Mouse (Mus musculus) lung, embryonic 14.5 days (tissue): ENCODE results near the gene Clec16a. TPM values are rescaled to one million over a fixed set of nuclear protein-coding genes. Genes with fewer than 3 reads are reported as not detected.
A peak's percentile ranks its signal among the peaks of the same experiment; 100 is the strongest.

Experiments
- ATAC-seq: fragments of 200-750 bp; cut with Nextera tagmentation; 2 replicates; pipeline ENCODE4 v1.8.0; 2017; ENCODE audit warnings: mild to moderate bottlenecking, moderate TSS enrichment, moderate library complexity; ENCODE audit not compliant: insufficient read depth
- DNase-seq: peaks from one replicate; pipeline ENCODE4 v3.0.0-alpha.2; 2015
- H3K27ac ChIP-seq: fragments of 300-500 bp; sonication (generic); 2 replicates; pipeline ENCODE4 v1.5.1; 2014; ENCODE audit warnings: low read depth, mild to moderate bottlenecking, moderate library complexity
- H3K27me3 ChIP-seq: fragments of 300-500 bp; sonication (generic); 2 replicates; pipeline ENCODE4 v1.6.1; 2014; ENCODE audit warnings: low read length, control low read depth; ENCODE audit not compliant: insufficient read depth
- H3K36me3 ChIP-seq: fragments of 300-500 bp; sonication (generic); 2 replicates; pipeline ENCODE4 v1.6.1; 2014; ENCODE audit warnings: control low read depth; ENCODE audit not compliant: insufficient read depth
- H3K4me1 ChIP-seq: fragments of 300-500 bp; sonication (generic); 2 replicates; pipeline ENCODE4 v1.6.1; 2014; ENCODE audit warnings: antibody characterized with exemption, control low read depth; ENCODE audit not compliant: insufficient read depth
- H3K4me2 ChIP-seq: fragments of 300-500 bp; sonication (generic); 2 replicates; pipeline ENCODE4 v1.6.1; 2014; ENCODE audit warnings: mild to moderate bottlenecking
- H3K4me3 ChIP-seq: fragments of 300-500 bp; sonication (generic); 2 replicates; pipeline ENCODE4 v1.5.1; 2014; ENCODE audit warnings: low read depth, low read length
- H3K9ac ChIP-seq: fragments of 300-500 bp; sonication (generic); 2 replicates; pipeline ENCODE4 v1.6.1; 2014
- H3K9me3 ChIP-seq: fragments of 300-500 bp; sonication (generic); 2 replicates; pipeline ENCODE4 v1.6.1; 2016; ENCODE audit warnings: low read depth, low read length, control low read depth
- CTCF ChIP-seq: IDR thresholded peaks from 2 replicates; pipeline ENCODE4 v1.5.1; 2016; ENCODE audit warnings: antibody characterized with exemption, low read depth
- WGBS: fragments of 180-500 bp; shearing (Covaris S2); extraction: QIAGEN DNeasy Blood & Tissue Kit; methylation state at CpG from one replicate; pipeline ENCODE4 v1.1.7; 2014; 5-methylcytosine and 5-hydroxymethylcytosine counted together
- polyA plus RNA-seq: library from polyadenylated mRNA; unstranded; fragments of >200 nt; fragmentation: Nextera tagmentation; extraction: Ambion mirVana; gene quantifications from 2 replicates; pipeline ENCODE4 v1.2.1, GENCODE M21; 2014

Clec16a gene
- polyA plus RNA-seq, 1 experiment from 2014 or later, result 27.4 TPM

DNA sequence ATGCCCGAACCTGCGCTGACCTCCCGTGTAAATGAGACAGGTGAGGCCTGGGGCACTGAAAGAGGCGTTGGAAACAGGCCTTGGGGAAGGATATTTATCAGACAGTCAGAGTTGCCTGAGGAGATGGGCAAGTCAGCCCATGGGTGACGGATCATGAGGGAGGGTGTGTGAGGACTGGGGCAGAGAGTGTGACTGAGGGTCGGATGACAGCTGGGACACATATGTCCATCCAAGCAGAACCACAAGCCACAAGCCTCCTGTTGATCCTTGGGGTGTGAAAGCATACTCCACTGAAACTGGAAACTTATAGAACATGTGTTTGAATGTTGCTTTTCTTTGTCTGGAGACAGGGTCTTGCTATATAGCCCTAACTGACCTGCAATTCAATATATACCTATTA lies 36.4 kb upstream of the Clec16a start:
- no peak overlapping the region for H3K4me3 ChIP-seq
- no peaks in the 10 kb centered on the region for H3K36me3 ChIP-seq
- 52% methylated on average over 6 of the region's 6 CpGs for WGBS
- no peaks in the 10 kb centered on the region for H3K4me1 ChIP-seq
- ATAC-seq (no peak), DNase-seq (no peak)
- H3K4me2 ChIP-seq, result no peak overlapping the region
- H3K9me3 ChIP-seq, result no peaks in the 10 kb centered on the region
- H3K27ac ChIP-seq, result no peak overlapping the region
- no peak for TF ChIP-seq CTCF
- no peak overlapping the region for H3K9ac ChIP-seq
- H3K27me3 ChIP-seq, result no peaks in the 10 kb centered on the region

DNA sequence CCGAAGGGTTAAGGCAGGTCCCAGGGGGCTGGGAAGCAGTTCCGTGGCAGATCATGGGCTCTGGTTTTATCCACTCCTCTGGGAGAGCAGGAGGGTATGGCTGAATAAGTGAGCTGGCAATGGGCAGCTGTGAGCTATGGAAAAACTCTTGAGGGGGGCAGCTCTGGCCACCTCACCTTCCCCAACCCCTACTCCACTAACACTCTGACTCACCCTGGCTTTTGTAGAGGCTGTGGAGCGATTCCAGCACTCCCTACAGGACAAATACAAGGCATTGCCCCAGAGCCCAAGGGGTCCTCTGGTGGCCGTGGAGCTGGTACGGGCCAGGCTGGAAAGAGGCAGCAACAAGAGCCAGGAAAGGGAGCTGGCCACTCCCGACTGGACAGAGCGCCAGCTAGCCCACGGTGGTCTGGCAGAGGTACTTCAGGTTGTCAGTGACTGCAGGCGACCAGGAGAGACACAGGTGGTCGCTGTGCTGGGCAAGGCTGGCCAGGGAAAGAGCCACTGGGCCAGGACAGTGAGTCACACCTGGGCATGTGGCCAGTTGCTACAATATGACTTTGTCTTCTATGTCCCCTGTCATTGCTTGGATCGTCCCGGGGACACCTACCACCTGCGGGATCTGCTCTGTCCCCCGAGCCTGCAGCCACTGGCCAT lies 34.5 kb upstream of the Clec16a start:
- Histone ChIP-seq H3K27me3 (no peaks in the 10 kb centered on the region), H3K4me1 (no peaks in the 10 kb centered on the region), H3K36me3 (no peaks in the 10 kb centered on the region), H3K4me3 (no peak overlapping the region), H3K9ac (no peak overlapping the region), H3K4me2 (no peak overlapping the region), H3K27ac (no peak overlapping the region), H3K9me3 (no peaks in the 10 kb centered on the region)
- 54% methylated on average over 14 of the region's 14 CpGs for WGBS
- no peak for TF ChIP-seq CTCF
- ATAC-seq (no peak), DNase-seq (no peak)

DNA sequence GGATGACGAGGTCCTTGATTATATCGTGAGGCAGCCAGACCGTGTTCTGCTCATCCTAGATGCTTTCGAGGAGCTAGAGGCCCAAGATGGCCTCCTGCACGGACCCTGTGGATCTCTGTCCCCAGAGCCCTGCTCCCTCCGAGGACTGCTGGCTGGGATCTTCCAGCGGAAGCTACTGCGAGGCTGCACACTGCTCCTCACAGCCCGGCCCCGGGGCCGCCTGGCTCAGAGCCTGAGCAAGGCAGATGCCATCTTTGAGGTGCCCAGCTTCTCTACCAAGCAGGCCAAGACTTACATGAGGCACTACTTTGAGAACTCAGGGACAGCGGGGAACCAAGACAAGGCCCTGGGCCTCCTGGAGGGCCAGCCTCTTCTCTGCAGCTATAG lies 34.0 kb upstream of the Clec16a start:
- ATAC-seq (no peak), DNase-seq (no peak)
- WGBS, result 79% methylated on average over 12 of the region's 12 CpGs
- no peak overlapping the region for H3K4me3 ChIP-seq
- no peak for TF ChIP-seq CTCF
- no peaks in the 10 kb centered on the region for H3K36me3 ChIP-seq
- no peaks in the 10 kb centered on the region for H3K9me3 ChIP-seq
- no peaks in the 10 kb centered on the region for H3K4me1 ChIP-seq
- H3K4me2 ChIP-seq, result no peak overlapping the region
- no peak overlapping the region for H3K9ac ChIP-seq
- H3K27ac ChIP-seq, result no peak overlapping the region
- no peaks in the 10 kb centered on the region for H3K27me3 ChIP-seq

DNA sequence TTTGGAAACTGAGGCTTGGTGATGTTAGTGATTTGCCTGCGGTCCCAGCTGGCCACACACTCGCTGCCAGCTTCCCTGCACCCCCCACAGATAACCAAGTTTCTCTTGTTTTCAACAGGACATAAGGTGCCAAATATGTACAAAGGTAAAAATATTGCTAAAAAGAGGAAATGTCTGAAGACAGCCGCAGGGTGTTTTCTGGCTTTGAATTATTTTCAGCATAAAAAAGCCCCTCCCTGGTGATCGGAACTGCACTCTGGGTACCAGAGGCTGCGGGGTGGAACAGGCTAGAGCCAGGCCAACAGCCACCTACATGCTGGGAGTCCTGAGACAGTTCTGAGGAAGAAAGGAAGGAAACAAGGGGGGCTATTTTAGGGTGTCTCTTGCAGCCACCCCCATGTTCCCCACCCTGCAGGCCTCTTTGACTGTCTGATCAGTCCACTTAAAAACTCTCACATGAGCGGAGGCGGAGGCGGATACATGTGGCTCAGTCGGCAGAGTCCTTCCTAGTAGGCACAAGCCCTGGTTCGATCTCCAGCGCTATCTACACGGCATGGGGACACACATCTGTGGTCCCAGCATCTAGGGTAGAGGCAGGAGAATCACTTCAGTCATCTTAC lies 29.1 kb upstream of the Clec16a start:
- WGBS, result 79% methylated on average over 12 of the region's 12 CpGs
- H3K9ac ChIP-seq, result no peak overlapping the region
- no peaks in the 10 kb centered on the region for H3K4me1 ChIP-seq
- ATAC-seq (no peak), DNase-seq (no peak)
- TF ChIP-seq CTCF, result no peak
- H3K4me2 ChIP-seq, result no peak overlapping the region
- no peak overlapping the region for H3K27ac ChIP-seq
- no peaks in the 10 kb centered on the region for H3K27me3 ChIP-seq
- H3K36me3 ChIP-seq, result no peaks in the 10 kb centered on the region
- H3K9me3 ChIP-seq, result no peaks in the 10 kb centered on the region
- H3K4me3 ChIP-seq, result no peak overlapping the region

DNA sequence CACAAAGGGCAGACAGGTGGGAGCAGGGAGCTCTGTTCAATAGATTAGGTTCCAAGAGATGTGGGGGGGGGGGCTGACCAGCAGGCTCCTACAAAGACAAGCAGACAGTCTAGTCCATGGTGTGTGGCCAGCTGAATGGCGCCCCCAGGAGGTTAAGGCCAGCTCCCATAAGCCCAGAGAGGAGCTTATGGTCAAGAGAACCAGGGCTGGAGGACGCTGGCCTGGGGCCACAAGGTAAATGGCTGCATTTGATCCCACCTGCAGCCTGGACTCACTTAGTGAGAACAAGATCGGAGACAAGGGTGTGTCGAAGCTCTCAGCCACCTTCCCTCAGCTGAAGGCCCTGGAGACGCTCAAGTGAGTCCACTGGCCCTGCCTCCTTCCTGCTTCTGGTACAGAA lies 27.1 kb upstream of the Clec16a start:
- no peak for ATAC-seq
- DNase-seq, result no peak
- 0 out of 2 replicates have a peak, but pooled peaks have one; percentile 5 for TF ChIP-seq CTCF

DNA sequence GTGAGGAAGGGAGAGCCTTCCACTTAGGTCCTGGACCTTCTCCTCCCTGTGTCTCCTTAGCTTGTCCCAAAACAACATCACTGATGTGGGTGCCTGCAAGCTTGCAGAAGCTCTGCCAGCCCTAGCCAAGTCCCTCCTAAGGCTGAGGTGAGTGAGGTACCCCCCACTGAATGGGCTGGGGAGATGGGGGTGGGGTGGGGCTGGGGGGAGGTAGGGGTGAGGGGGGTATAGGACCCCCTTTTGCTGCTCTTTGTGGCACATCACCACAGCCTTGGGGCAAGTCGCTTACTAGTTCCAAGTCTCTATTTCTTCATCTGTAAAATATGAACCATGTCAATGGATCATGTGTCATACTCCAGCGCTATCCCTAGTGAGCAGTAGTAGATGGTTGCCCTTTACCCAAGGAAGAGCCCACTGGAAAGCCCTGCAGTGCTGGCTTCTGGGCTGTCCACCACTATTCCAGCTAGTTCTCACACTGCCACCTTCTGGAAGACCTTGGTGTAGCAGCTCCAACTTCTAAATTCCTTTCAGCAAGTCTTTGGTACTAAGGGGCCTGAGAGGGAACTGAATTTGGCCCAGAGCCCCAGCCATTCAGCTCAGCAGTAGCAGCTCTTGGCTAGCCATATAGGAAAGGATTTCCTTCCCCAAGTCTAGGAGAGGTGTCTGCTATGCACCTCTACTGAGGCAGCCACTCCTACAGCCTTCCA lies 24.1 kb upstream of the Clec16a start:
- H3K4me1 ChIP-seq, result no peaks in the 10 kb centered on the region
- 42% methylated on average over 2 of the region's 2 CpGs for WGBS
- no peaks in the 10 kb centered on the region for H3K27me3 ChIP-seq
- ATAC-seq, result peak; percentile 86
- H3K4me3 ChIP-seq, result no peak overlapping the region
- H3K9me3 ChIP-seq, result no peaks in the 10 kb centered on the region
- TF ChIP-seq CTCF, result peak; percentile 85
- H3K9ac ChIP-seq, result no peak overlapping the region
- peak; percentile 97 for DNase-seq
- no peak overlapping the region for H3K27ac ChIP-seq
- no peaks in the 10 kb centered on the region for H3K36me3 ChIP-seq
- no peak overlapping the region for H3K4me2 ChIP-seq

More for the DNA sequence above, 27.1 kb upstream of the Clec16a start:
- Histone ChIP-seq H3K27ac (no peak overlapping the region), H3K4me3 (no peak overlapping the region), H3K27me3 (no peaks in the 10 kb centered on the region), H3K4me2 (no peak overlapping the region), H3K36me3 (no peaks in the 10 kb centered on the region), H3K9me3 (no peaks in the 10 kb centered on the region), H3K9ac (no peak overlapping the region), H3K4me1 (no peaks in the 10 kb centered on the region)
- 41% methylated on average over 5 of the region's 5 CpGs for WGBS

DNA sequence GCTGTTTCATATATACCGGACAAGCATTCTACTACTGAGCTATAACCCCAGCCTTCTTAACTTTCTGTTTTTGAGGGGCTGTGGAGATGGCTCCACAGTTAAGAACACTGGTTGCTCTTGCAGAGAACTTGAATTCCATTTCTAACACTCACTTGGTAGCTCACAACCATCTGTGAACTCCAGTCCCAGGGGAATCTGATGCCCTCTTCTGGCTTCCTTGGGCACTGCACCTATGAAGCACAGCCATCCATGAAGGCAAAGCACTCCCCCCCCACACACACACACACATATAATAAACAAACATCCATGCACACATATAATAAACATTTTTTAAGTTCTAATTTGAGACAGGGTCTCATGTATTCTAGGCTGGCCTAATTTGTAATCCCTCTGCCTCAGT lies 22.3 kb upstream of the Clec16a start:
- 0 out of 2 replicates have a peak, but pooled peaks have one; percentile 22 for ATAC-seq
- H3K9me3 ChIP-seq, result no peaks in the 10 kb centered on the region
- H3K4me3 ChIP-seq, result no peak overlapping the region
- peak; percentile 82 for DNase-seq
- no peak overlapping the region for H3K27ac ChIP-seq
- no peaks in the 10 kb centered on the region for H3K4me1 ChIP-seq
- TF ChIP-seq CTCF, result peak; percentile 77
- no peak overlapping the region for H3K9ac ChIP-seq
- 84% methylated on average over 1 of the region's 1 CpGs for WGBS
- H3K36me3 ChIP-seq, result no peaks in the 10 kb centered on the region
- H3K4me2 ChIP-seq, result no peak overlapping the region
- no peaks in the 10 kb centered on the region for H3K27me3 ChIP-seq
